Mouse (Mus musculus): Measurements from ENCODE around the gene Sh3bp5. TPM values are rescaled to one million over a fixed set of nuclear protein-coding genes. Genes with fewer than 3 reads are reported as not detected.

The Sh3bp5 gene
- 8.7 TPM for polyA plus RNA-seq (2012; fragmentation: generic; extraction: Trizol)
- long read RNA-seq, experiment 1, transcript Sh3bp5-201 (9 exons, 2,684 nt), result major isoform, 18 of 23 reads
- long read RNA-seq, experiment 1, partial matches to known transcripts, result 2 of 23 reads
- long read RNA-seq, experiment 1, other reads (novel, unspliced or antisense), result 3 of 23 reads
- long read RNA-seq, experiment 2, transcript Sh3bp5-201 (9 exons, 2,684 nt), result major isoform, 170 of 176 reads
- long read RNA-seq, experiment 2, partial matches to known transcripts, result 2 of 176 reads
- long read RNA-seq, experiment 2, other reads (novel, unspliced or antisense), result 4 of 176 reads

- H3ac ChIP-seq (ENCODE audit: control insufficient read depth, insufficient read length, low read depth), result peak within 1 kb of the TSS; percentile 78
- no peaks in the 10 kb centered on the region for H3K36me3 ChIP-seq (ENCODE audit: control insufficient read depth, insufficient read depth)
- H3K27me3 ChIP-seq (ENCODE audit: control insufficient read depth, insufficient read depth, insufficient read length), result no peaks in the 10 kb centered on the region
- peaks cover 4% of the 10 kb centered on the region for H3K79me3 ChIP-seq (ENCODE audit: low read depth)
- H3K79me2 ChIP-seq (ENCODE audit: control insufficient read depth, insufficient read depth), result peaks cover 16% of the 10 kb centered on the region
- TF ChIP-seq CEBPB (IDR thresholded peaks at IDR 0.05; ENCODE audit: low read depth) (no peak), CTCF (IDR thresholded peaks at IDR 0.05; ENCODE audit: control insufficient read depth, insufficient read depth, insufficient read length) (peak; percentile 98), MAX (IDR thresholded peaks at IDR 0.05) (peak; percentile 57)
- H3K4me3 ChIP-seq (ENCODE audit: insufficient read depth, poor library complexity, severe bottlenecking), result peak within 1 kb of the TSS; percentile 65
Measured at GRCm38 (mm10) chr14:31435930-31436693, at the start of gene Sh3bp5. Gene Sh3bp5, minus strand, starts transcription at chr14:31436078.

GRCm38 (mm10) chr14:31482417-31482816, 46.5 kb upstream of the Sh3bp5 start:
- H3K27me3 ChIP-seq (ENCODE audit: control insufficient read depth, insufficient read depth, insufficient read length), result no peaks in the 10 kb centered on the region
- H3ac ChIP-seq (ENCODE audit: control insufficient read depth, insufficient read length, low read depth), result no peak overlapping the region
- H3K36me3 ChIP-seq (ENCODE audit: control insufficient read depth, insufficient read depth), result peaks cover 82% of the 10 kb centered on the region
- H3K4me3 ChIP-seq (ENCODE audit: insufficient read depth, poor library complexity, severe bottlenecking), result no peak overlapping the region
- TF ChIP-seq MAX (IDR thresholded peaks at IDR 0.05) (no peak), CEBPB (IDR thresholded peaks at IDR 0.05; ENCODE audit: low read depth) (no peak), MYOD1 (IDR thresholded peaks at IDR 0.05; ENCODE audit: control insufficient read depth, insufficient read length, low read depth) (no peak), CTCF (IDR thresholded peaks at IDR 0.05; ENCODE audit: control insufficient read depth, insufficient read depth, insufficient read length) (no peak)
- H3K79me2 ChIP-seq (ENCODE audit: control insufficient read depth, insufficient read depth), result no peaks in the 10 kb centered on the region
- no peaks in the 10 kb centered on the region for H3K79me3 ChIP-seq (ENCODE audit: low read depth)

GRCm38 (mm10) chr14:31473297-31473696, 37.4 kb upstream of the Sh3bp5 start:
- Histone ChIP-seq H3K79me3 (ENCODE audit: low read depth) (no peaks in the 10 kb centered on the region), H3ac (ENCODE audit: control insufficient read depth, insufficient read length, low read depth) (no peak overlapping the region), H3K79me2 (ENCODE audit: control insufficient read depth, insufficient read depth) (no peaks in the 10 kb centered on the region), H3K27me3 (ENCODE audit: control insufficient read depth, insufficient read depth, insufficient read length) (no peaks in the 10 kb centered on the region), H3K4me3 (ENCODE audit: insufficient read depth, poor library complexity, severe bottlenecking) (no peak overlapping the region), H3K36me3 (ENCODE audit: control insufficient read depth, insufficient read depth) (no peaks in the 10 kb centered on the region)
- TF ChIP-seq MYOD1 (IDR thresholded peaks at IDR 0.05; ENCODE audit: control insufficient read depth, insufficient read length, low read depth) (no peak), MAX (IDR thresholded peaks at IDR 0.05) (no peak), USF1 (IDR thresholded peaks at IDR 0.05; ENCODE audit: low read depth) (no peak), CEBPB (IDR thresholded peaks at IDR 0.05; ENCODE audit: low read depth) (no peak), FOSL1 (IDR thresholded peaks at IDR 0.05; ENCODE audit: insufficient read depth, low read length, poor library complexity, severe bottlenecking) (no peak), CTCF (IDR thresholded peaks at IDR 0.05; ENCODE audit: control insufficient read depth, insufficient read depth, insufficient read length) (no peak), MYOG (IDR thresholded peaks at IDR 0.05; ENCODE audit: control insufficient read depth, extremely low read depth, insufficient read length) (no peak)

- TF ChIP-seq CTCF (IDR thresholded peaks at IDR 0.05; ENCODE audit: control insufficient read depth, insufficient read depth, insufficient read length), result peak; percentile 1
- no peak for TF ChIP-seq CEBPB (IDR thresholded peaks at IDR 0.05; ENCODE audit: low read depth)
- no peak for TF ChIP-seq USF1 (IDR thresholded peaks at IDR 0.05; ENCODE audit: low read depth)
- no peaks in the 10 kb centered on the region for H3K27me3 ChIP-seq (ENCODE audit: control insufficient read depth, insufficient read depth, insufficient read length)
- H3ac ChIP-seq (ENCODE audit: control insufficient read depth, insufficient read length, low read depth), result no peak overlapping the region
- H3K79me3 ChIP-seq (ENCODE audit: low read depth), result no peaks in the 10 kb centered on the region
- H3K79me2 ChIP-seq (ENCODE audit: control insufficient read depth, insufficient read depth), result no peaks in the 10 kb centered on the region
- no peak overlapping the region for H3K4me3 ChIP-seq (ENCODE audit: insufficient read depth, poor library complexity, severe bottlenecking)
- no peaks in the 10 kb centered on the region for H3K36me3 ChIP-seq (ENCODE audit: control insufficient read depth, insufficient read depth)
Measured at GRCm38 (mm10) chr14:31472451-31473061, 36.7 kb upstream of the Sh3bp5 start.

- no peak for TF ChIP-seq CTCF (IDR thresholded peaks at IDR 0.05; ENCODE audit: control insufficient read depth, insufficient read depth, insufficient read length)
- no peak for TF ChIP-seq FOSL1 (IDR thresholded peaks at IDR 0.05; ENCODE audit: insufficient read depth, low read length, poor library complexity, severe bottlenecking)
- TF ChIP-seq MYOG (IDR thresholded peaks at IDR 0.05; ENCODE audit: control insufficient read depth, extremely low read depth, insufficient read length), result no peak
- TF ChIP-seq MAX (IDR thresholded peaks at IDR 0.05), result no peak
- TF ChIP-seq MYOD1 (IDR thresholded peaks at IDR 0.05; ENCODE audit: control insufficient read depth, insufficient read length, low read depth), result no peak
- no peak for TF ChIP-seq CEBPB (IDR thresholded peaks at IDR 0.05; ENCODE audit: low read depth)
- TF ChIP-seq USF1 (IDR thresholded peaks at IDR 0.05; ENCODE audit: low read depth), result no peak
- no peaks in the 10 kb centered on the region for H3K27me3 ChIP-seq (ENCODE audit: control insufficient read depth, insufficient read depth, insufficient read length)
- H3K79me3 ChIP-seq (ENCODE audit: low read depth), result no peaks in the 10 kb centered on the region
- H3K79me2 ChIP-seq (ENCODE audit: control insufficient read depth, insufficient read depth), result no peaks in the 10 kb centered on the region
- no peak overlapping the region for H3ac ChIP-seq (ENCODE audit: control insufficient read depth, insufficient read length, low read depth)
- H3K36me3 ChIP-seq (ENCODE audit: control insufficient read depth, insufficient read depth), result no peaks in the 10 kb centered on the region
- no peak overlapping the region for H3K4me3 ChIP-seq (ENCODE audit: insufficient read depth, poor library complexity, severe bottlenecking)
Measured at GRCm38 (mm10) chr14:31469711-31470110, 33.8 kb upstream of the Sh3bp5 start.
